Mouse (Mus musculus) 3T3-L1 (cell line): ENCODE data around the gene Ptgdr.
"Not testable (repeated sequence)": the region's sequence is repeated elsewhere in the genome, so short reads cannot be mapped to it uniquely, and the experiment has no call there.

Experiments
- DNase-seq: peaks from one replicate; pipeline ENCODE4 v3.0.0-alpha.2; 2015; ENCODE audit warnings: low read depth, low spot score

Gene Ptgdr

DNA sequence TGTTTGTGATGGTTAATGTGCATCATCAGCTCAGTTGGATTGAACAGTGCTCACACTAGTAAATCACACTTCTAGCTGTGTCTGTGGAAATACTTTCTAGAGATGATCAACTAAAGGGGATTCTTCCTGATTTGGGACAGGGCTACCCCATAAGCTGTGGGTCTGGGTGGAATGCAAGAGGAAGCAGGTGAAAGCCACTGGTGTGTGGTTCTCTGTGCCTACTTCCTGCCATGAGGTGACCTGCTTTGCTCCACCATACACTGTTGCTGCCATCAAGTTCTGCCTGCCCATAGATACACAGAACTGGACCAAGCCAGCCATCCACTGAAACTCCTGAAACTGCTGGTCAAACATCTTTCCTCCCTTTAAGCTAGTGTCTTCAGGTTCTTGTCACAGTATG lies 46.0 kb downstream of the Ptgdr start:
- DNase-seq: not testable (repeated sequence)
